Mouse (Mus musculus) adrenal gland, postnatal 36 days (tissue): ENCODE measurements at regions not wholly inside any gene's neighbourhood (a gene's known extent, or its start where the extent isn't known, plus 50 kb on each side); places are given as distances from the start of the nearest gene placed in this dataset.

Source experiments
- DNase-seq, 2 experiments: peaks; one replicate each; pipeline ENCODE4 v3.0.0; 2021; ENCODE audit warnings: mixed read lengths in 1 of 2

DNA sequence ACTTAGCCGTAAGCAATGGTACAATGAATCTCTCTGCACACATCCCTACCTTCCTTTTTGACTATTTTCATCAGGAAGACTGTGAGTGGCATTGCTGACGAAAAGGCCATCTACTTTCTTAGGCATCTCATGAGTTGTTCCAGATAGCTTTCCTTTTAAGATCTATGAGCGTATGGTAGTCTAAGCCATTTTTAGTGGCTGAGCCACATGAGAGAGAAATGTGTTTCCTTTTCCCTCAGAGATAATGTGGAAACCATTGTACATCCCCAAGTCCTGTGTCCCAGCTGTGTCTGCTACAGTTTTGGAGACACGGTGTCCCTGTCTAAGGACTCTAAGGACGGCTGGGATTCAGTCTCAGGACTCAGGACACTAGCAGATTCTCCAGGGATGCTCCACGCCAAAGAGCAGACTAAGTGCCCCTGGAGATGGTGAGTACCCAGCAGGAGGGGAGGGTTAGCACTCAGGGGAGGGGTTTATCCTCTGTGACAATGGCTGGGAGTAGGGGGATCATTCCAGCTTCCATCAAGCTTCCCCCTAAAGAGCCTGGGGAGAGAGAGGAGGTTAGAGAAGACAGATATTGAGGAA, 199.0 kb downstream of the Cdca7 start:
- no peak for DNase-seq

DNA sequence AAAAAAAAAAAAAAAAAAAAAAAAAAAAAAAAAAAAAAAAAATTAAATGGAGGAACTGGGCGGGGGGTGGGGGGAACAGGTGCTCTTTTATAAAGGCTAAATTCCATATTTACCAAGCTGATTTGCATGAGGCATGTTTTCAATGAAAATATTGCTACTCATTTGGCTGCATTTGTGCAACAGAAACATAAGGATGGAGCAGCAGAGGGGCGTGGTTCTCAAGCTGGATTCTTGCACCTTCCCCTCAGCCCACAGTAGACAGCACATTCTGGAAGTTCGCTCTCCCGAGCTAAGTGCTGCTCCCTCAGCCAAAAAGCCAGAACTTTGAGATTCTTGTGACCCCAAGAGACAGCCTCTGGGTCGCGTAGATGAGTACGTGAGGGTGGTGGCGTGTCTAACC, 201.8 kb downstream of the Cdca7 start:
- no peak for DNase-seq

DNA sequence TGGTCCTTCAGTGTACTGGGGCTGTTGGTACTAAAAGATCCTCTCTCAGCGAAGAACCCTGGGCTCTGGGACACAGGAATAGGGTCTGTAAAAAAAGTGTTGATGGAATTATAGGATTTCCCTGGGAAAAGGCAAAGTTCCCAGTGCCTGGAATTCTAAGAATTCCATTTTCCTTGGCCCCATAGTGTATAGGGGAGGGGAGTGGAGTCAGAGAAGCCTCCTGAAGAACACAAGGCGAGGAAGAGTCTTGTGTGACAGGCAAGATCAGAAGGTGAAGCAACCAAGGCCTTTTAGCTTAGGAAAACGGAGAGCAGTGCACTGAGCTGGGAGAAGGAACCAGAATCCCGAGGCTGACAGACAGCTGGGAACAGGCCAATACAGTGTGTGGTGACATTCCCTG, 212.1 kb downstream of the Cdca7 start:
- no peak for DNase-seq

- DNase-seq: no peak
Measured at GRCm38 (mm10) chr2:72701081-72701480, 225.1 kb downstream of the Cdca7 start.

GRCm38 (mm10) chr2:72703238-72703637, 227.3 kb downstream of the Cdca7 start:
- DNase-seq: no peak

DNA sequence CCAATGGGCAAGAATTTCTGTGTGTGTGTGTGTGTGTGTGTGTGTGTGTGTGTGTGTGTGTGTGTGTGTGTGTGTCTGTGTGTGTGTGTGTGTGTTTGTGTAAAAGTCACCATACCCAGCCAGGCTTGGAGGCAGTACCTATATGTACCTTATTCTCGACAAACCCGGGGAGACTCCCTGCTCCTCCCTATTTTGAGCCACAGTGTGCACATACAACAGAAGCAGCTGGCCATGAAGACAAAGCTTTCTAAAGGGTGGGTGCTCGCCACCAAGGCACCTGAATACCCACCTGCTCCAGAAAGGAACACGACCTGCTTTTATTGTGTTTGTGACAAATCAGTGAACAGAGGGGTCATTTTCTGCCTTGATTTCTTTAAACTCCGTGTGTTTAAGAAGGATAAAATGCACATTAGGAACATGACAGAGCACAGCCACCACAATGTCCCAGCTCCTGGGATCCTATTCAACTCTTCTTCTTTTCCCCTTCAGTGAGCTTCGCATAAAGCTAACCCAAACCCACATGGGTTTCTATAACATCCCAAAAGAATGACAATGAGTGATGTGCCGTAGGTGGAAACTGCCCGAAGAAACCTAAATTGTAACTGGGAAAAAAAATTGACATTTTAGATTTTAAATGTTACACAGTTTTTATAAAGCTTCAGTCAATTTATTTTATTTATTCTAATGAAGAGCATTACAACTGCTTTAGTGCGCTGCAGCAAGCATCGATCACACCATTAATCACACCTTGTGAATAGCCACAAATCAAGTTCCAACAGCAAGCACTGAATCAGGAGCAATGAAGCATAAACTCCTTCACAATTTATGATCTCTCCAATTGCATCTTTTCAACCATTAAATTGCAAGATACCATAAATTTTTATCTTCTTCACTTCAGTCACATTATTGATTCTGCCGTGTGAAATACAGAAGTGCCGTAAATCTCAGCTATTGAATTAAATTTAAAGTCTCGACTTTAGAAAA, 232.0 kb downstream of the Cdca7 start:
- DNase-seq: no peak

- no peak for DNase-seq
Measured at GRCm38 (mm10) chr2:72716931-72717330, 241.0 kb downstream of the Cdca7 start.

- DNase-seq: peak; percentile 67 to 76
Measured at GRCm38 (mm10) chr2:72728699-72729098, 251.5 kb downstream of the Sp3 start.

DNA sequence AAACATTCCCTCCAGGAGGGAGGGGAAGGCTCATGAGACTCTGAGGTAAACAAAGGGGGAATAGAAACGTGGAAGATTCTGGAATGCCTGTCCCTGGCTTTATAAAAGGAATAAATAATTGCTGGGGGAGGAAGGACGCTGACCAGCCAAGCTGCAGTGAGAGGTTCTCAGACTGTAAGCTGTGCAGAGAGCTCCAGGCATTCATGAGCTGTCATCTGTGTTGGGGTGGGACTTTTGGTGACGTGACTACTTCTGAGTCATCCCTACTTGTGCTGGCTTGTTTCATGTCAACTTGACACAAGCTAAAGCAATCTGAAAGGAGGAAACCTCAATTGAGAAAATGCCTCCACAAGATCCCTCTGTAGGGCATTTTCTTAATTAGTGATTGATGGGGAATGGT, 246.9 kb downstream of the Sp3 start:
- DNase-seq: no peak

- DNase-seq: no peak
Measured at GRCm38 (mm10) chr2:72735035-72735434, 245.2 kb downstream of the Sp3 start.

DNA sequence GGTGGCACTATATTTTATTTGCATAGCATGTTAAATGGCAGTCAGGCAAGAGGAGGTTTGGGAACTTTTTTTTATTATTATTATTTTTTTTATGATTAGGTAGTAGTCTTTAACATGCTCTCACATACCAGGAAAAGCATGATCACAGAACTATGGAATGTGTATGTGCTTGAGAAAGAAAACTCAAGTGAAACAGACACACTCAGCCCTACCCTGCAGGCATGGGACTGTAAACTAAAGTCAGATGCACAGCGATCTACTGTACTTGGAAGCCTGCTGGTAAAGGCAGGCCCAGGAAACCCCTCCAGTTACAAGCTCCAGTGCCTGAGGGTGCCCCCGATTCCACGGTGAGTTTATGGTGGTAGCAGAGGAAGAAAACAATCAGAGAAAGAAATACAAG, 243.6 kb downstream of the Sp3 start:
- DNase-seq: no peak

DNA sequence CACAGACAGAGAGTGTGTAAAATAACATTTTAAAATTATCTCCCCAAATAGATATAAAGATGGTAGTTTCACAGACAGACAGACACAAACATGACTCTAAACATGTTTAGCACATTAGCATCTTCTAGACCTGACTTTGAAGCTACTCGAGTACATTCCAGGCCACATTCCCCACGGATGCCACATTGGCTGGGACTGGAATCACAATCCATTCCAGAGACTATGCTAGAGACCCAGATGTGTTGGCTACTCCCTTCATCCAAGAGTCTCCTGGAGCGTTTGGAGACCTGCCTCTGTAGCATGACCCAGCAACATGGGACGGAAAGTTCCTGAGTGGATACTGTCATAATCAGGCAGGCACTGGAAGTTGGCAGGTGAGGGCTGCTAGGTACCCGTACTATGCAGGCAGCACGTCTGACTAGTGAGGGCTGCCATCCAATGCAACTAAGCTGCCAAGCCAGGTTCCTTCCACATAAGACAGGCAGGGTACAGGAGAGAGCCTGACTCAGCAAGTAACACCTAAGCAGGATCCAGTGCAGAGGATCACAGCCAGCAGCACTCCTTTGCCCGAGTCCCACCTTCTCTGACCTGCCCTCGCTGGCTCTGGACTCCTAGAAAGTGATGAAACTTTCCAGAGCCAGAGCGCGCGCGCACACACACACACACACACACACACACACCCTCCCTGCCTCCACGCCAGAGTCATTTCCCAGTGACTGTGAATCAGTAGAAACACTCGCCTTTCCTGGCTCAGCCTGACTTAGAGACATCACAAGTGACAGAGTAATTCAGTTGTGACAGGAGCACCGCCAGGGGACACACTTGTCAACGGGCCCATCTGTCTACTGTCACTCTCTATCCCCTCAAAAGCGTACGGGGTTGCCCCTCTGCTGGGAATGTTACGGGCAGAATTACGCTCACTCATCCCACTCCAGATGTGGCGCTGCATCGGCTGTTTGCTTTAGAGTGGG, 239.6 kb downstream of the Sp3 start:
- DNase-seq: peak; percentile 6 to 49

- no peak for DNase-seq
Measured at GRCm38 (mm10) chr2:72741746-72742145, 238.5 kb downstream of the Sp3 start.

- peak in 1 of 2 experiments; percentile 8 for DNase-seq
Measured at GRCm38 (mm10) chr2:72743651-72744050, 236.6 kb downstream of the Sp3 start.

DNA sequence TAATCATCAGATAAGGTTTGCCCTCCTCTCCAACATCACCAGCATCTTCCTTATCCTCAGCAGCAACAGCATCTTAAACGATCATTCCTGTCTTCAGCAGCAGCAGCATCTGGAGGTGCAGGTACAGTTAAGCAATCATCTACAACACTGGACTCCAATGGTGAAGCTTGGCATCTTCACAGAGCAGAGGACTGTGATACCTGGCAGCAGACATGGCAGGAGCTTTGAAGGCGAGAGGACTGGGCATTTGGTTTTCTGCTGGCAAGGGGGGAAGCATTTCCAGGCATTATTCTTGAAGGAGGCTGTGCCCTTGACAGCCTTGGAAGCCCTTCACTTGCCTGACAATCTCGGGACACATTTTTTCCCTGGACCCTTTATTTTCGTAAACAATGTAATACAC, 235.3 kb downstream of the Sp3 start:
- DNase-seq: no peak

- DNase-seq: no peak
Measured at GRCm38 (mm10) chr2:72746476-72747215, 233.6 kb downstream of the Sp3 start.

GRCm38 (mm10) chr2:72747299-72747698, 232.9 kb downstream of the Sp3 start:
- DNase-seq: no peak

DNA sequence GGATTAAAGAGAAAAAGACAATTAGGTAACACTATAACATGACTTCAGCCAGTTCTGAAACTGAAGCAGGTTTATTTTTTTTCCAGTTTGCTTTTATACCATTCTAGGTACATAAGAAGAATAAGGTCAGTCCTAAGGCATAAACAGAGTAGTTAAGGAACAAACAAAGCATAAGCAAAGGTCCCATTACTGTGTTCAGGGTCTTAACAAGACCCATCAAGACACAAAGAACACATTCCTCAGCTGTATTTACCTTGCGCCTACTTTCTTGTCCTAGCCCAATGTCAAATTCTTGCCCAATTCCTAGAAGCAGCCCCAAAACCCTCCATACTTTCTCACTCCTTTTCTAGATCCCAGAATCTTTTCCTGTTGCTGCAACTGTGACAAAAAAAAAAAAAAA, 230.8 kb downstream of the Sp3 start:
- no peak for DNase-seq

- DNase-seq: peak in 1 of 2 experiments; percentile 18
Measured at GRCm38 (mm10) chr2:72751441-72751840, 228.8 kb downstream of the Sp3 start.

- DNase-seq: peak in 1 of 2 experiments; percentile 15
Measured at GRCm38 (mm10) chr2:72752624-72753176, 227.5 kb downstream of the Sp3 start.
